Mouse (Mus musculus) leukemia stem cell, adult 10-12 weeks (primary cell): Measurements from ENCODE around the gene Rnf208. TPM values are rescaled to one million over a fixed set of nuclear protein-coding genes. Genes with fewer than 3 reads are reported as not detected.

Experiments
- polyA plus RNA-seq: library from polyadenylated mRNA; stranded (reverse); fragments of >175 nt; gene quantifications from 2 replicates; pipeline ENCODE4 v1.2.3, GENCODE M21; 2012; ENCODE audit warnings: low replicate concordance

Gene Rnf208
- polyA plus RNA-seq, result 5.6 and 9.1 TPM in 2 replicates

DNA sequence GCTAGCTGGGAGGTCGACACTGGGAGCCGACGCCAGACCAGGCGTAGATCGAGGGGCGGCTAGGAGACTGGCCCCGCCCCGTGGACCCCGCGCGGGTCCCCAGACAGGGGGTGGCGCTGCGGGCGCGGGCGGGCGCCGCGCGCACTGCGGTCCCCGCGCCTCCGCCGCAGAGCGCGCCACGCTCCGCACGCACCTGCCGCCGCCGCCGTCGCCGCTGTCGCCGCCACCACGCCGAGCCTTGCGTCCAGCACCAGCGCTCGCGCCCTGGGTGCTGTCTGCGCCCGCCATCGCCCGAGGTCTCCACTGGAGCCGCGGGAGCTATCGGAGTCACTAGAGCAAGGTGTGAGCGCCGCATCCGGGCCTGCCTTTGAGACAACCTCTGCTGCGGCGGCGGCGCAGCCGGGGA is at the start of gene Rnf208, which contains the start of gene Cysrt1:
TSS of gene Rnf208 (plus strand) at position 155 of the 406 bp plus-strand sequence.
TSS of gene Cysrt1 (minus strand) at position 352 of the 406 bp plus-strand sequence.

DNA sequence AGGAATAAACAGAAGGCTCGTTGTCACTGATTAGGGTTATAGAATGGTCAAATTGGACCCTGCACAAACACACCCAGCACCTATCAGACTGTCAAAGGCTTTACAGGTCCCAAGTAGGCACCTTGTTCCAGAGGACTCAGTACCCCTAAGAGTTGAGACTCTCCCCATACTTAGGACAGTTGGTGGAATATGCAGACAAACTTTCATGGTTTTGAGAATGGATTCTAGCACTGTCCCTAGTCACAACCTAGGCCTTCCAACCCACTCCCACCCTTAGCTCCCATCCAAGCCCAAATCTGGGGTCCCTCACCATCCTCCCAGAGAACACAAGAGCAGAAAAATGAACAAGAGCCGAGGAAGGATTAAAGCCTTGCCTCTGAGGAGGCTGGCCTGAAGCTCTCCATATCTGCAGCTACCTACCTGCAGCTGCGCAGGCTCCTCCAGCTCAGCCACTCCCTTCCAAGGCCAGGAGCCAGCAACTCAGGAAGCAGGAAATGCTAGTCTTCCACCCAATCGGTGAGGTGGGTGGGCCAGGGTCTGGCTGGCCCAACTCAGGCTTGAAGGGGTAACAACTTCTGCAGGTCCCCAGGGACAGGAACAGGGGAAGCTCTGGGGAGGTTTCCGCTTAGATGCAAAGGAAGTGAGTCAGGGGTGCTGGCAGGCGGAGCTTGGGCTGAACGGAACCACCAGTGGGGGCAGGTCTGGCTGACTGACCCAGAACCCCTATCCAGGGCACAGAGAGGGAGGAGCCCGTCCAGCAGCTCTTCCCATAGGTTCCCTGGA is 45.7 kb upstream of the Rnf208 start, which contains the start of gene Tor4a:
TSS of gene Tor4a (minus strand) at position 715 of the 783 bp plus-strand sequence.

DNA sequence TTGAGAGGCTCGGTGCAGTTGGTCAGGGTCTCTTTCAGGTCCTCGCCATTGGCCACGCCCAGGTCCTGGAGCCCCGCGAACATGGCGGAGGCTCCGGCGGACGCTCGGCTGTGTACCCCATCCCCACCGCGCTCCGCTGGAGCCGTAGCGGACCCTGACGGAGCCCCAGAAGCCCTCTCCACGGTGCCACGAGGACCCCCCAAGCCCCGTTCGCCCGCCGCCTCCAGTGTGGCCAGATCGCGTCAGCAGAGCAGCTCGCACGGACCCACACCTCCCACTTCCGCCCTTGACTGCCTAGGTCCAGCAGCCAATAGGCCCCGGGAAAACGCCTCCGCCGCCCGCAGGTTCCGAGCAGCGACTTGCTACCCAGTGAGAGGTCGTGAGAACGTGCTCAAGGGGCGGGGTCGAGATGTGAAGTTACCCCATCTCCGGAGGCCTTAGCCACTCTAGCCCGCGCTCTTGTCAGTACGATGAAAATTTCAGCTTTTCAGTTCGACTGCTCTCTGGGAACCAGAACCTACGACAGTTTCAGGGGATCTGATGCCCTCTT is 30.9 kb upstream of the Rnf208 start, which contains the start of gene Nelfb:
TSS of gene Nelfb (minus strand) at position 369 of the 550 bp plus-strand sequence.

DNA sequence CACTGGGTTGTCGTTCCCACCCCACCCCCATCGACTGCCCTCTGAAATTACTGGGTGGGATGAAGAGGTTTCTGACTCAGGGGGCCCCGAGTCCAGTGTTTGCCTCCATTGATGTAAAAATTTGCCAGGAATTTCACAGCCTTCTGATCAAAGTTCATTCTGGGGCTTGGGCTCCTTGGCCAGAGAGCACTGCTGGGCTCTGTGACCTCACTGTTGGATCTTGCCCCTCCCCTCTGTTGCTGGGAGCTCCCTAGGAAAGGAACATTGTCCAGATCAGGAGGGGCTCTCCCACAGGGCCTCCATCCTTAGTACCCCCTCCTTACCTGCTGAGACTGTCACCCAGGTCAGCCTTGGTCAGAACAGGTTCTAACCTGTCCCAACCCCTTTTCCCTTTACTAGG is 27.6 kb upstream of the Rnf208 start, which contains the start of gene Stpg3:
TSS of gene Stpg3 (minus strand) at position 194 of the 400 bp plus-strand sequence.

DNA sequence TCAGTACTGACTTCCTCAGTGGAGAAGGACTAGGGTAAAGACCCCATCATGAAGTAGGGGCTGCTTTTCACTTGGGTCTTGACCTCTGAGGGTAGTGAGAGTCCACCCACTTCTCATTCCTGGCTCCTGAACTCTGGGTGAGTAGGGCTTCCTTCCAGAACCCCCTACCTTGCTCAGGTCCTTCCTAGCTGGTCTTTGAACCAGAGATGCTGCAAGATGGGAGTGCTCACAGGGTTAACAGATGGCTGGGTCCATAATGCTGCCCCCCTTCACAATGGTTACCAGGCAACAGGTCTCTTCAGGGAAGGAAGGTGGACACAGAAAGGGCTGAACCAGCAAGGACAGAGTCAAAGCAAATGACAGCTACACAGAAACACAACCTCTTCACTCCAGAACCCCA is 23.6 kb upstream of the Rnf208 start, which contains the start of gene Fam166a:
TSS of gene Fam166a (plus strand) at position 301 of the 400 bp plus-strand sequence.

DNA sequence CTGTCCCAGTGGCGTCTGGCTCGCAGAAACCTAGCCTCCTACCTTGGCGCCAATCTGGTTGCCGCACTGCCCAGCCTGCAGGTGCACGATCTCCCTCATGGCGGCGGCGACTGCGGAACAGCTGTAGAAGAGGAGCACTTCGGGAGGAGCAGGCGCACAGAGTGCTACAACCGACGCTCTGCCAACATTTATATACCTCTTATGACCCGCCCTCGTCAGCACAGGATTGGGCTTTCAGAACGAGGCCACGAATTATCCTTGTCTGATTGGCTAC is 17.6 kb upstream of the Rnf208 start, which contains the start of gene Tubb4b:
TSS of gene Tubb4b (minus strand) at position 211 of the 274 bp plus-strand sequence.

DNA sequence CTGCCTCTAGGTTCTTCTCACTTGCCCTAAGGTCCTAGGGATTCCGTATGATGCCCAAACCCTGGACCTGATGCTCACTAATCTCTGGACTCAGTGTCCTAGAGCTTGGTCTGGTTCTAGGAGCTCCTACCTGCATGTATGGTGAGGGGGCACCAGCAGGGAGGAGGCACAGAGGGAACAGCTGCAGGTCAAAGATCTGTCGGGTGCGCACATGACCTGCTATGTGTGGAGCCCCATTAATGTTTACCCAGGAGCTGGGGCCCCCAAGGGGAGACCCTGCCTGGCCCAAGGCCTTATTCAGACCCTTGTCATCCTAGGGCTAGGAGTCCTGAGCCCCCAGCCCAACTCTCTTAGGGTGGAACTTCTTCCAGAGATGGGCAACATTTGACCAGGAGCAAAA is 8.0 kb upstream of the Rnf208 start, which contains the start of gene Slc34a3:
TSS of gene Slc34a3 (minus strand) at position 315 of the 400 bp plus-strand sequence.

DNA sequence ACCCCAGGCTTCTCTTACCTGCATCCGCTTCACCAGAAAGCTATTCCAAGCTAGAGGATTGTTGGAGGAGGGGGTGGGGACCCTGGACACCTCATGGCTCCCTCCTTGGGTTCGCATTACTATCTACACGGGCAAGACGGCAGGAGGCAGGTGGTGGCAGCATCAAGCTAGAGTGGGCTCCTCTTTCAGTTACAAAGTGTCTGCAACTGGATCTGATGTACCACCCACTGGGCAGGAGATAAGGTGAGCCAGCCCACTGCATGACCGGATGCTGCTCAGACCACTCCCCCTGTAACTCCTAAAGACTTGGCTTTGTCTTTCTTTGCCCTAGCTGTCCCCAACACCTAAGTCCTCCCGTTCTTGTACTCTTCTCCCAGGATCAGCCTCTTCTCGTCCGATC is 5.4 kb upstream of the Rnf208 start, which contains the start of gene Rnf224:
TSS of gene Rnf224 (minus strand) at position 174 of the 400 bp plus-strand sequence.

DNA sequence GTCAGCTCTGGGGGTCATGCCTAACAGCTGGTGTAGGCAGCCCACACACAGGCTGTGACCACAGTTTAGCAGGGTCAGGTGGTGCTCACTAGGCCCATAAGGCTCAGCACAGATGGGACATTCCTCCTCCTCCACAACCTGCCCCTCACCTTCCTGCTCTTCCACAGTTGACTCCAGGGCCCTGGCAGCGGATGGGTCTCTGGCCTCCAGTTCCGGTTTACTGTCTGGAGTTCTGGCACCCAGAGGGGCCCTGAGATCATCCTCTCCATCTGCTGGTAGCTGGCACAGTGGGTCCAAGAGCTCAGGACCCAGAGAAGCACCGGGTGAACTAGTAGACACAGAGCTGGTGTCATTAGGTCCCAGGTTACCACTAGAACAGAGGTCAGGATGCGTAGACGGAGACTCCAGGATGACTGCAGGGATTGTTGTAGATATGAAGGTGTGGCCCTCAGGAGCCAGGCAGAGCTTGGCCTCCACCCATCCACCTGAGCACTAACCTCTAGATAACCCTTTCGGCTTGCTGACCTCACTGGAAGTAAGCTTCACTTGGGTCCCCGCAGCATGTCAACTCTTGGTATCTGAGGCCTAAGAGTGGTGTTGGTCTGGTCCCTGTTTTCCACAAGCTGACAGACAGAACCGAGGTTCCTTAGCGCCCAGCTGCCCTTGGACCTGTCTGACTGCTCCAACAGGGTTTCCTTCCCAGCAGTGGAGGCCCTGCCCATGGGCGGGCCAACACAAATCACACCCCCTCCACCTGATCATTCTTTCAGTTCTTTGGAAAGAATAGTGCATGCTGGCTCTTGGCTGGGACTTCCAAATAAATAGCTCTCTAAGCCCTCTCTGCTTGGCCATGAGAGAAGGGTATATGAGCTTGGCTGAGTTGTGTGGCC is 4.4 kb downstream of the Rnf208 start, which contains the start of gene AL732309.1:
TSS of gene AL732309.1 (minus strand) at position 681 of the 890 bp plus-strand sequence.

DNA sequence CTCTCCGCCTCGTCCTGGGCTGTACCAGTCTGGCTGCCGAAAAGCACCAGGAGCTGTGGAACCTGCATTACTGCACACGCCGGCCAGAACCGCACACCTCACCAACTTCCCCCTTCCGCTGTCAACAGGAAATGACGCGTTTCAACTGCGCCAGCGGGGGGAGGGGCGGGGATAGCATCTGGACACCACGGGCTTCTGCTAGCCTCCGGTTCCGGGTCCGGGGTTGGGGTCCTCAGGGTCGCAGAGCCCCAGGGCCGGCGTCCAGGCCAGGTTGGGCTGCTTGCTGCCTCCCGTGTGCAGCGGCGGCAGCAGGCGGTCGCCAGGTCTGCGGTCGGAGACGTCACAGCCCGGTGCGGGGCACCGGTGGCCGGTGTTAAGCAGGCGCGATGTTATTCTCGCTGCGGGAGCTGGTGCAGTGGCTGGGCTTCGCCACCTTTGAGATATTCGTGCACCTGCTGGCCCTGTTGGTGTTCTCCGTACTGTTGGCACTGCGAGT is 13.3 kb downstream of the Rnf208 start, which contains the start of gene Tmem203:
TSS of gene Tmem203 (plus strand) at position 156 of the 496 bp plus-strand sequence.

DNA sequence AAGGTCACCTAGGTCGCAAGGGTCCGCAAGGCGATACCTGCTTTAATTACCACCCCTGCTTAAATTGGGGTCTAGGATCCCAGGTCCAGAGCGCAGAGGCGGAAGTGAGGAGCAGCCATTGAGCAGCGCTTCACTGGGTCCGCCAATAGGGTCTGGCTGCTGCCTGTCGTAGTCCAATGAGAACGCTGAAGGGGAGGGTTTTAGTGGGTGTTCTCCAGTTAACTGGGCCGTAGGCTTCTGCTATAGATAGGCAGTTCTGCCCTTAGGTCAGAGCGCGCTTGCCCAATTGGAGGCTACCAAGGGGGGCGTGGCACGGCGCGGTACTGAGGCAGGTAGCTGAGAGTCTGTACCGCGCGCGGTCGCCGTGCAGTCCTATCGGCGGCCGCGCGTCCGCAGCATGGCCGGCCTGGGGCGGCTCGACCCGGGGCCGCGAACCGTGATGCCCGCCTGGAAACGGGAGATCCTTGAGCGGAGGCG is 20.3 kb downstream of the Rnf208 start, which contains the start of gene Tprn:
TSS of gene Tprn (plus strand) at position 328 of the 477 bp plus-strand sequence.

DNA sequence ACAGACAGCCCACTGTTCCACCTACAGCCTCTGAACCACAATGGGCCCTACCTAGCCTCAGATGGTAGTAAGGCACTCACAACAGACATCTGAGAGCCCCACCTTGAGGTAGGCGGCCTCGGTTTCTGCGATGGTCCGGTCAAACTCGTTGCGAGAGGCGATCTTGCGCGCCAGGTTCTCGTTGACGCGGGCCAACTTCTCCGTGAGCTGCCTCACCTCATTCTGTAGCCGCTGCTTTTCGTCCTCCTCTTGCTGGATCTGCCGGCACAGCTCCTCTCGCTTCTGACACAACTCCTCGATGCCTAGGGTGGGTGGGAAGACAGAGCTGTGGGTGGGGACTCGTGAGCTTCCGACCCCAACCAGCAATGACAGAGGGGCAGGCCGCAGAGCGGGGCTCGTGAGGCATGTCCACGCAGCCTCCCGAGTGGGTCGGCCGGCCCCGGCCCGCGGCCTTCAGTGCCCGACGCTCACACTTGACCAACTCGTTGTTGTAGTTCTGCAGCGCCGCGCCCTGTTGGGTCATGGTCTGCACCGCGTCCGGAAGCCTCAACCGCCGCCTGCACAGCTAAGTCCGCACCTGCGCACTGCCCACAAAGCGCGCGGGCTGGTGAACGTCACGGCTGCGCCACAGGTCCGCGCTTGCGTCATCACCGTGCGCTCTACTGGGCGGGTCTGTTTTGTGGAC is 29.9 kb downstream of the Rnf208 start, which contains the start of the genes Ssna1 and Anapc2:
TSS of gene Ssna1 (minus strand) at position 612 of the 685 bp plus-strand sequence.
TSS of gene Anapc2 (plus strand) at position 652 of the 685 bp plus-strand sequence.

DNA sequence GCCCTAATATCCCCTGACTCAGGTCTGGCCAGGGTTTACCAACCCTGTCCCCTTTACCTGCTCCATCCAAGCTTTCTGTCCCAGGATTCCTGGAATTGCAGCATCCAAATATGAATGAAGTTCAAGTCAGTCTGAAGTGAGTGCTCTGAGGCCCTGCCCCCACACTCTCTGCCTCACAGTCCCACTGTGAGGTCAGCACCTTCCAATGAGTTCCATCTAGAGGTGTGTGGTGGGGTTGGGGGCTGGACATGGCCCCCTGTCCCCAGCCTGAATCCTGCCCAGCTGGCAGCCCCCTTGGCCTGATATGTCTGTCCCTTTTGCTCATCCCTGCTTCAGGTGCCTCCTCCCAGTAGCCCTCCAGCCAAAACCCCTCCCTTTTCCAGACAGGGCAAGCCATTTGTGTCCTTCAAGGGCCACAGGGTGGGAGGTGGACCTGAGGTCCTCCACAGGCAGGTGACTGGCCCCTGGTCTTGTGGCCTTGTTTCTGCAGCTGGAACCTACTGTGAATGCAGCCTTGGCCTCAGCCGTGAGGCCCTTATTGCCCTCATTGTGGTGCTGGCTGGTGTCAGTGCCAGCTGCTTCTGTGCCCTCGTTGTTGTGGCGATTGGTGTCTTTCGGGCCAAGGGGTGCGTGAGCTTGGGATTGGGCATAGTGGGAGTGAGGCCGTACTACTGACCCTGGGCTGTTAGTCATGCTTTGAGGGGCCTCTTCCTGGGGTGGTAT is 46.0 kb downstream of the Rnf208 start, which contains the start of gene Tmem210:
TSS of gene Tmem210 (plus strand) at position 219 of the 723 bp plus-strand sequence.

DNA sequence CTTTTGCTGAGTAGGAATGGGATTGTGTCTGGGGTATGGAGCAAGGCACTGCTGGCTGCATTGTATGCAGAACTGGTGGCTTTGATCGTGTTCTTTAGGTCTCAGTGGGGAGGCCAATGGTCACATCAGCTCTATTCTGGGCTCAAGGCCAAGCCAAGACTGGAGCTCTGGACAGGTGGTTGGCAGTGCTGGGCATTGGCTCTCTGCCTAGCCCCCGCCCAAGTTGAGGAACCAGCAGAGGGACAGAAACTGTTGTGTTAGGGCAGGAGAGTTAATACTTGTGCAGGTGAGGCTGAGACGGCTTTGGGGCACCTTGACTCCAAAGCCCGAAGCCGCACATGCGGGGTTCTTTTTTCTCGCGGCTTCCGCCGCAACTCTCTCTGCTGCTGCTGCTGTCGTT is 47.6 kb downstream of the Rnf208 start, which contains the start of gene Lrrc26:
TSS of gene Lrrc26 (plus strand) at position 265 of the 400 bp plus-strand sequence.

Other genes starting within 250 kb of the Rnf208 start
- gene Nsmf, start 187.9 kb upstream of the Rnf208 start, polyA plus RNA-seq, result 61.2 and 74.4 TPM in 2 replicates
- gene Entpd8, start 162.0 kb upstream of the Rnf208 start, polyA plus RNA-seq, result not detected in 2 replicates
- not detected in 2 replicates for gene Noxa1, start 147.1 kb upstream of the Rnf208 start, polyA plus RNA-seq
- gene Nrarp, start 61.5 kb upstream of the Rnf208 start, polyA plus RNA-seq, result 24.8 and 34.7 TPM in 2 replicates
- 13.1 and 16.5 TPM in 2 replicates for gene Tor4a, start 45.4 kb upstream of the Rnf208 start, polyA plus RNA-seq
- gene Nelfb, start 30.8 kb upstream of the Rnf208 start, polyA plus RNA-seq, result 15.0 and 19.0 TPM in 2 replicates
- gene Stpg3, start 27.6 kb upstream of the Rnf208 start, polyA plus RNA-seq, result 0.22 TPM in 1 of 2 replicates, not detected in the other
- 0.16 TPM in 1 of 2 replicates, not detected in the other for gene Fam166a, start 23.5 kb upstream of the Rnf208 start, polyA plus RNA-seq
- 147 and 477 TPM in 2 replicates for gene Tubb4b, start 17.6 kb upstream of the Rnf208 start, polyA plus RNA-seq
- not detected in 2 replicates for gene Slc34a3, start 7.9 kb upstream of the Rnf208 start, polyA plus RNA-seq
- 0.10 TPM in 1 of 2 replicates, not detected in the other for gene Rnf224, start 5.5 kb upstream of the Rnf208 start, polyA plus RNA-seq
- gene Cysrt1, start 197 bp downstream of the Rnf208 start, polyA plus RNA-seq, result not detected in 2 replicates
- 3.1 and 3.2 TPM in 2 replicates for gene AL732309.1, start 4.6 kb downstream of the Rnf208 start, polyA plus RNA-seq
- 6.8 and 7.2 TPM in 2 replicates for gene Tmem203, start 13.2 kb downstream of the Rnf208 start, polyA plus RNA-seq
- 57.8 and 59.6 TPM in 2 replicates for gene Tprn, start 20.4 kb downstream of the Rnf208 start, polyA plus RNA-seq
- gene Ssna1, start 30.2 kb downstream of the Rnf208 start, polyA plus RNA-seq, result 111 and 119 TPM in 2 replicates
- 11.4 and 18.3 TPM in 2 replicates for gene Anapc2, start 30.2 kb downstream of the Rnf208 start, polyA plus RNA-seq
- not detected in 2 replicates for gene Tmem210, start 45.9 kb downstream of the Rnf208 start, polyA plus RNA-seq
- gene Lrrc26, start 47.7 kb downstream of the Rnf208 start, polyA plus RNA-seq, result not detected in 2 replicates
- gene Grin1, start 76.9 kb downstream of the Rnf208 start, polyA plus RNA-seq, result 0.09 and 0.26 TPM in 2 replicates
- gene Man1b1, start 90.1 kb downstream of the Rnf208 start, polyA plus RNA-seq, result 27.7 and 53.0 TPM in 2 replicates
- gene Dpp7, start 114.1 kb downstream of the Rnf208 start, polyA plus RNA-seq, result 4.2 and 10.5 TPM in 2 replicates
- gene Uap1l1, start 123.4 kb downstream of the Rnf208 start, polyA plus RNA-seq, result 5.6 and 9.7 TPM in 2 replicates
- 82.8 and 125 TPM in 2 replicates for gene Sapcd2, start 130.1 kb downstream of the Rnf208 start, polyA plus RNA-seq
- 0.67 TPM in 1 of 2 replicates, not detected in the other for gene Entpd2, start 153.6 kb downstream of the Rnf208 start, polyA plus RNA-seq
- 8.1 and 13.5 TPM in 2 replicates for gene Npdc1, start 157.1 kb downstream of the Rnf208 start, polyA plus RNA-seq
- gene Fut7, start 181.0 kb downstream of the Rnf208 start, polyA plus RNA-seq, result 2.3 TPM in 1 of 2 replicates, not detected in the other
- 8.3 and 12.8 TPM in 2 replicates for gene Abca2, start 186.4 kb downstream of the Rnf208 start, polyA plus RNA-seq
- gene Clic3, start 214.6 kb downstream of the Rnf208 start, polyA plus RNA-seq, result not detected in 2 replicates
- 30.3 and 31.6 TPM in 2 replicates for gene Paxx, start 218.8 kb downstream of the Rnf208 start, polyA plus RNA-seq
- not detected in 2 replicates for gene Ptgds, start 227.8 kb downstream of the Rnf208 start, polyA plus RNA-seq